Mouse (Mus musculus) gastrocnemius, postnatal 14 days (tissue): ENCODE data around the gene Olfr1130. TPM values are rescaled to one million over a fixed set of nuclear protein-coding genes. Genes with fewer than 3 reads are reported as not detected.
"Not testable (repeated sequence)": the region's sequence is repeated elsewhere in the genome, so short reads cannot be mapped to it uniquely, and the experiment has no call there.

Source experiments
- DNase-seq: peaks from one replicate; pipeline ENCODE4 v3.0.0; 2021; ENCODE audit warnings: mixed read lengths
- intact Hi-C: fragments of 180-260 bp; cut with DNase I; formaldehyde crosslinking; loops from one replicate; pipeline ENCODE4 v1.15.1; 2025; ENCODE audit warnings: low total_unique reads
- long read RNA-seq, 2 experiments: library from polyadenylated mRNA; stranded (forward); transcript quantifications; one replicate each; pipeline ENCODE4 v2.0.0; 2021
- total RNA-seq, 2 experiments: library from RNA; stranded (reverse); gene quantifications; 2 replicates each; pipeline ENCODE4 v1.2.3; 2021

Olfr1130 gene
- not detected for total RNA-seq
- long read RNA-seq, experiment 1, result 0 reads
- long read RNA-seq, experiment 2, result 0 reads

GRCm38 (mm10) chr2:87605912-87606311, at the start of gene Olfr1130:
TSS of gene Olfr1130 (plus strand) at chr2:87606212.
- intact Hi-C loops, DNase-seq: not testable (repeated sequence)

GRCm38 (mm10) chr2:87573602-87574001, 32.4 kb upstream of the Olfr1130 start, which contains the start of gene Olfr1129:
TSS of gene Olfr1129 (plus strand) at chr2:87573902.
- intact Hi-C loops, result not testable (repeated sequence)

DNA sequence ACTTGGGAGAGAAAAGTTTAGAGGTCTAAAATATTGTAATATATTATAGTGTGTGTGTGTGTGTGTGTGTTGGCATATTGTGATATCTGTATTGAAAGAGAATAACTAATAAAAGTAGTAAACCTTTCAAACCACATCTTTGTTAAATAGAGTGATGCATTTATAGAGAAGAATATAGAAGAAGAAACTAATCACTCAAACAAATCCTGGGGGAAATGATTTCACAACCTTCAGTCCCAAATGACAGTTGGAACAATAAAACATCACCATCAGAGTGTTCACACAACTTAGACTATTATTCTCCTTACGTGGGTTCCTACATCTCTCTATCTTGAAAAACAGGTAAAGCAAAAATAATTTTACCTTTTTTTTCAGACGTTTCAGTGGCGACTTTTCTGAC, 20.8 kb downstream of the Olfr1130 start, which contains the start of gene Olfr1131:
Olfr1131 (plus strand) TSS at position 301 of the 400 bp plus-strand sequence.
- no peak for DNase-seq
- intact Hi-C loops, result no loop called here

More at GRCm38 (mm10) chr2:87573602-87574001, 32.4 kb upstream of the Olfr1130 start, which contains the start of gene Olfr1129:
- DNase-seq, result not testable (repeated sequence)

DNA sequence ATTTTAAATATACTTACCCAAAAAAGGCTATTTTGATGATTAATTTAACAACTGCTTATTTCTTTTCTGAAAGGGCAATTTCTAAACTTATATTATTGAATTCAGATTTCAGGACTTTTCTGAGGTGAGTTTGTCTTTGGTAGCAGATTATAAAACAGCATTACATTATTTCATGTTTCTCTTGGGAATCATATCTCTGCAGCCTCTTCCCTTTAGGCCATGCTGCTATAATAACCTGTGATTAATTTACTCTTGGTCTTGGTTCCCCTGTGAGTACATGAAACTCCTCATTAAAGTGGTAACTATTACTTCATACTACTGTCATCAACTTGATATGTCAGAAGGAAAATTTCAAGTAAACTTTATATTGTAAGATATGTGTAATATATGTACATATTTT, 31.4 kb downstream of the Olfr1130 start, which contains the start of gene Olfr1132:
Olfr1132 (minus strand) TSS at position 101 of the 400 bp plus-strand sequence.
- no peak for DNase-seq
- intact Hi-C loops, result no loop called here

DNA sequence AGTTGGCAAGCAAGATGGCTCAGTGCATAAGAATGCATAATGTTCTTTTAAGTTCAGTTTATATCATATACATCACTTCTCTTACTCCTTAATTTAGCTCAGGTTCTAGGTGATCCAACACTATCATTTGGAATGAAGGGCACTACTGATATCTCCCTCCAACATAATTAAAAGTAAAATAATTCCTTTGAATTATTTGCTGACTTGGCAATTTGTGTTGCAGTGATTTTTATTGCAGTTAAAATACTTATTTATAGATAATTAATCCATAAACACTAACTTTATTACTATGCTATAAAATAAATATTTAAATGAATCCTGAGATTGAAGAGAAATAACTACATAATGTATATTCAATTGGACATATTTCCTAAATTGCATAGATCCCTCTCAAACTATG, 36.4 kb downstream of the Olfr1130 start:
- no peak for DNase-seq
- intact Hi-C loops, result no loop called here

DNA sequence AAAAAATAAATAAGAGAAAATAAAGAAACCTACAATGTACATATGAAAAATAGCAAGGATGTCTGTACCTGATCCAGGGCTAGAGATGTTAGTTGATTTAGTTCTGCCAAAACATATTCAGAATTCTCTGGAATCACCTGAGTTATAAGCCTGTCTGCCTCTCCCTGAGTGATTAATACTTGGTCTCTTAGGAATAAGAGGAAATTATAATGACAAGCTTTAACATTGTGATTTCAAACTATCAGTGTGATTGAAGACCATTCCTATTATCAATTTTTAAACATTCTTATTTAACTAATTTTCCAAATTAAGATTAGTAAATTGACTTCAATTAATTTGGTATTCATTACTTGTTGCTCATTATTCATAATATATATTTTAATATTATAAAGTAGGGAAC, 41.3 kb downstream of the Olfr1130 start, which contains the start of gene Olfr1133:
Olfr1133 (minus strand) TSS at position 101 of the 400 bp plus-strand sequence.
- intact Hi-C loops, result no loop called here

GRCm38 (mm10) chr2:87658360-87658759, 52.3 kb downstream of the Olfr1130 start, which contains the start of gene Olfr1134:
TSS of gene Olfr1134 (minus strand) at chr2:87658460.
- no peak for DNase-seq
- intact Hi-C loops, result no loop called here

More for the DNA sequence above, 41.3 kb downstream of the Olfr1130 start, which contains the start of gene Olfr1133:
- DNase-seq, result no peak

Other genes with a start within 250 kb of the Olfr1130 start
- gene Olfr1121, start 236.3 kb upstream of the Olfr1130 start, total RNA-seq, result not detected
- not detected for gene Olfr1122, start 220.4 kb upstream of the Olfr1130 start, total RNA-seq
- gene Olfr1123, start 189.6 kb upstream of the Olfr1130 start, total RNA-seq, result not detected
- gene Olfr1124, start 175.9 kb upstream of the Olfr1130 start, total RNA-seq, result not detected
- gene Olfr1126, start 152.2 kb upstream of the Olfr1130 start, total RNA-seq, result not detected
- not detected for gene Pramel7, start 109.1 kb upstream of the Olfr1130 start, total RNA-seq
- gene Pramel6, start 99.6 kb upstream of the Olfr1130 start, total RNA-seq, result not detected
- not detected for gene Olfr153, start 74.4 kb upstream of the Olfr1130 start, total RNA-seq
- gene Olfr1128, start 60.7 kb upstream of the Olfr1130 start, total RNA-seq, result not detected
- not detected for gene Olfr1129, start 32.3 kb upstream of the Olfr1130 start, total RNA-seq
- not detected for gene Olfr1131, start 20.9 kb downstream of the Olfr1130 start, total RNA-seq
- not detected for gene Olfr1132, start 31.3 kb downstream of the Olfr1130 start, total RNA-seq
- not detected for gene Olfr1133, start 41.2 kb downstream of the Olfr1130 start, total RNA-seq
- gene Olfr1134, start 52.2 kb downstream of the Olfr1130 start, total RNA-seq, result not detected
- not detected for gene Olfr1135, start 67.5 kb downstream of the Olfr1130 start, total RNA-seq
- gene Olfr1136, start 87.7 kb downstream of the Olfr1130 start, total RNA-seq, result not detected
- gene Olfr1137, start 107.0 kb downstream of the Olfr1130 start, total RNA-seq, result not detected
- not detected for gene Olfr1138, start 133.8 kb downstream of the Olfr1130 start, total RNA-seq
- gene Olfr1140, start 137.5 kb downstream of the Olfr1130 start, total RNA-seq, result not detected
- gene Olfr1141, start 147.8 kb downstream of the Olfr1130 start, total RNA-seq, result not detected
- gene Olfr152, start 173.3 kb downstream of the Olfr1130 start, total RNA-seq, result not detected
- gene Olfr1143, start 194.4 kb downstream of the Olfr1130 start, total RNA-seq, result not detected
- gene Olfr1145, start 203.6 kb downstream of the Olfr1130 start, total RNA-seq, result not detected
- gene Olfr1148, start 224.3 kb downstream of the Olfr1130 start, total RNA-seq, result not detected
- not detected for gene Olfr1150-ps1, start 237.8 kb downstream of the Olfr1130 start, total RNA-seq
- not detected for gene Olfr1151, start 249.7 kb downstream of the Olfr1130 start, total RNA-seq